In the genomic region with DNA sequence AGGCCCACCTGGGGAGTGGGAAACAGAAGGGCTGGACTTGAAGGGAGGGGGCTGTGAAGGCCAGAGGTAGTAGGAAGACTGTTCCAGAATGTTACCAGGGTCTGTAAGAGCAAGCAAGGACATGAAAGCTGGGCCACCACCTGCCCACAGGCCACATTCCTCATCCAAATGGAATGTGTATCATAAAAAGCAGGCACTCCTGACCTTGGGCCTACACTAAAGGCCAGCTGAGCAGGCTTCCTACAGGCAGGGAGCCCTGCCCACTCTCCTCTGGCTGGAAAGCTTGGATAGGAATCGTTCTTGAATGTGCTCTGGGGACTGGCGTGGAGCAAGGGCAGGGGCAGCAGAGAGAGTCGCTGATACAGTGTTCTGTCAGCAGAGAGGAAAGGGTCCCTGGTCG, we compare ENCODE assay signal across 12 mouse cellular contexts. TPM values are rescaled to one million over a fixed set of nuclear protein-coding genes. Genes with fewer than 3 reads are reported as not detected.
DNase-seq lines count a peak whose midpoint lies in the region; ATAC-seq lines count a peak whose summit lies in the region.
"Had no signal": no experiment of that assay in that cellular context is flagged by ENCODE, and none has a peak within 500 bp of the region (broad histone marks: within the 10 kb centered on the region; RNA-seq: fewer than 3 reads in every experiment).

No protein-coding gene starts in this region.

- H3K4me3 ChIP-seq in hindbrain, embryonic 10.5 days: no peak overlapping the region
- H3K4me3 ChIP-seq in hindbrain, embryonic 16.5 days (ENCODE audit: low read length): no peak overlapping the region
- no peak overlapping the region for H3K4me3 ChIP-seq in heart, embryonic 16.5 days (ENCODE audit: low read length)

- no peak overlapping the region for H3K4me2 ChIP-seq in hindbrain, embryonic 16.5 days (ENCODE audit: low read length)
- H3K4me2 ChIP-seq in heart, embryonic 16.5 days (ENCODE audit: low read depth, low read length): no peak overlapping the region

- H3K9me3 ChIP-seq in hindbrain, embryonic 10.5 days: peaks cover 4% of the 10 kb centered on the region; the same call in 1 of the 2 replicates
- no peaks in the 10 kb centered on the region for H3K9me3 ChIP-seq in hindbrain, embryonic 16.5 days (ENCODE audit: control insufficient read depth, low read length)
- H3K9me3 ChIP-seq in heart, embryonic 16.5 days (replicated peaks; ENCODE audit: control insufficient read depth, low read length): no peaks in the 10 kb centered on the region
- H3K9me3 ChIP-seq: G1E had no signal

- no peak for DNase-seq in hindbrain, embryonic 10.5 days (ENCODE audit: low spot score)
- DNase-seq in R1 (ENCODE audit: low read depth, low spot score): peak; percentile 28
- peak; percentile 49 to 66 for DNase-seq in kidney, postnatal 36 days
- DNase-seq in thymus, postnatal 36 days: no peak
- no peak for DNase-seq in frontal cortex, postnatal 25 days (ENCODE audit: low spot score in 2 of 2)
- DNase-seq: thymus, adult 2 months had no signal

- H3K4me1 ChIP-seq in hindbrain, embryonic 10.5 days (replicated peaks): peaks cover 22% of the 10 kb centered on the region
- peaks cover 6% of the 10 kb centered on the region; the same call in 1 of the 2 replicates for H3K4me1 ChIP-seq in hindbrain, embryonic 16.5 days (ENCODE audit: control insufficient read depth, insufficient read depth, low read depth, low read length)
- H3K4me1 ChIP-seq in heart, embryonic 16.5 days (ENCODE audit: control insufficient read depth, insufficient read depth, low read length): peaks cover 10% of the 10 kb centered on the region

- H3K27ac ChIP-seq in hindbrain, embryonic 10.5 days: 0 out of 2 replicates have a peak overlapping the region, but pooled peaks have one; percentile 24
- no peak overlapping the region for H3K27ac ChIP-seq in hindbrain, embryonic 16.5 days (ENCODE audit: low read depth, low read length)
- peak overlapping the region; percentile 85 for H3K27ac ChIP-seq in heart, embryonic 16.5 days (ENCODE audit: low read length)

- no peak overlapping the region for H3K9ac ChIP-seq in hindbrain, embryonic 16.5 days (ENCODE audit: low read depth, low read length)
- H3K9ac ChIP-seq in heart, embryonic 16.5 days (ENCODE audit: low read length): peak overlapping the region; percentile 11; the same call in 1 of the 2 replicates

- WGBS in hindbrain, embryonic 10.5 days: 62% methylated on average over 4 of the region's 4 CpGs
- 62% methylated on average over 4 of the region's 4 CpGs for WGBS in hindbrain, embryonic 16.5 days
- WGBS in heart, embryonic 16.5 days: 34% methylated on average over 4 of the region's 4 CpGs

- ATAC-seq in hindbrain, embryonic 16.5 days: no peak
- peak; percentile 77 for ATAC-seq in heart, embryonic 16.5 days (replicated peaks; ENCODE audit: extremely low read depth, insufficient read depth, low FRiP score)
- no peak for ATAC-seq in monocyte, adult 5-6 weeks (replicated peaks; ENCODE audit: insufficient number of reproducible peaks, low FRiP score, low TSS enrichment, poor library complexity, severe bottlenecking)

- H3K27me3 ChIP-seq in hindbrain, embryonic 10.5 days (ENCODE audit: insufficient read depth, poor library complexity, severe bottlenecking): peaks cover 26% of the 10 kb centered on the region
- no peaks in the 10 kb centered on the region for H3K27me3 ChIP-seq in hindbrain, embryonic 16.5 days (replicated peaks; ENCODE audit: control insufficient read depth, insufficient read depth, low read length)
- H3K27me3 ChIP-seq in heart, embryonic 16.5 days (ENCODE audit: control insufficient read depth, insufficient read depth, low read length): no peaks in the 10 kb centered on the region

- H3K36me3 ChIP-seq in hindbrain, embryonic 10.5 days: peaks cover 91% of the 10 kb centered on the region
- peaks cover 18% of the 10 kb centered on the region for H3K36me3 ChIP-seq in hindbrain, embryonic 16.5 days (ENCODE audit: control insufficient read depth, insufficient read depth, low read length)
- peaks cover 66% of the 10 kb centered on the region for H3K36me3 ChIP-seq in heart, embryonic 16.5 days (ENCODE audit: control insufficient read depth, insufficient read depth)

RNA-seq across cellular contexts. Expression of a gene that starts 49.2 kb away (rescaled TPM):
- polyA plus RNA-seq in hindbrain, embryonic 10.5 days (2016; fragmentation: Nextera tagmentation; extraction: Ambion mirVana): 1.5 and 2.0 TPM in 2 replicates
- 1.6 and 1.7 TPM in 2 replicates for polyA plus RNA-seq in hindbrain, embryonic 16.5 days (2015; fragmentation: Nextera tagmentation; extraction: Ambion mirVana)
- 1.2 and 1.3 TPM in 2 replicates for polyA plus RNA-seq in heart, embryonic 16.5 days (2015; fragmentation: Nextera tagmentation; extraction: Ambion mirVana)
- 0.68 to 1.2 TPM in 2 of 3 replicates, not detected in the other for total RNA-seq in monocyte, adult 5-6 weeks (2017)
- total RNA-seq: hematopoietic stem cell, adult 5-6 weeks; left cerebral cortex, adult 8-10 months had no signal
- polyA plus RNA-seq: G1E; thymus, adult 2 months had no signal

RNA-seq across cellular contexts. Expression of a gene that starts 57.1 kb away (rescaled TPM):
- polyA plus RNA-seq in hindbrain, embryonic 10.5 days (2016; fragmentation: Nextera tagmentation; extraction: Ambion mirVana): 7.3 and 13.1 TPM in 2 replicates
- polyA plus RNA-seq in hindbrain, embryonic 16.5 days (2015; fragmentation: Nextera tagmentation; extraction: Ambion mirVana): 5.9 and 7.7 TPM in 2 replicates
- 2.9 TPM in 2 replicates for polyA plus RNA-seq in heart, embryonic 16.5 days (2015; fragmentation: Nextera tagmentation; extraction: Ambion mirVana)
- not detected in 3 replicates for total RNA-seq in monocyte, adult 5-6 weeks (2017)
- total RNA-seq: G1E; hematopoietic stem cell, adult 5-6 weeks had no signal
- polyA plus RNA-seq: G1E had no signal

Comparison
In these comparisons a context has a peak if more than half of its experiments do, and no peak if none do; other contexts are left out.
1. DNase-seq: peak in R1 (single experiment) and kidney, postnatal 36 days (2 of 2); none in hindbrain, embryonic 10.5 days (single experiment), thymus, postnatal 36 days (0 of 2) and frontal cortex, postnatal 25 days (0 of 2).